Mouse (Mus musculus): ENCODE measurements around the gene Serpina9. TPM values are rescaled to one million over a fixed set of nuclear protein-coding genes. Genes with fewer than 3 reads are reported as not detected.
A peak's percentile ranks its signal among the peaks of the same experiment; 100 is the strongest.

Gene Serpina9
- 0.18 and 0.33 TPM in 2 replicates for polyA plus RNA-seq (2015; fragmentation: Nextera tagmentation; extraction: Ambion mirVana)

GRCm38 (mm10) chr12:104013620-104014019, at the start of gene Serpina9:
TSS of gene Serpina9 (minus strand) at chr12:104013755.
- H3K4me2 ChIP-seq: no peak within 1 kb of the TSS
- peaks cover 7% of the 10 kb centered on the region; the same call in 1 of the 2 replicates for H3K27me3 ChIP-seq
- H3K27ac ChIP-seq: no peak within 1 kb of the TSS
- no peaks in the 10 kb centered on the region for H3K4me1 ChIP-seq (replicated peaks)
- H3K4me3 ChIP-seq: no peak within 1 kb of the TSS
- WGBS: 78% methylated on average over 6 of the region's 6 CpGs
- no peak within 1 kb of the TSS for H3K9ac ChIP-seq
- H3K9me3 ChIP-seq (replicated peaks): no peaks in the 10 kb centered on the region
- ATAC-seq (replicated peaks; ENCODE audit: insufficient number of reproducible peaks, insufficient read depth, low FRiP score, low read depth): no peak
- H3K36me3 ChIP-seq: no peaks in the 10 kb centered on the region

GRCm38 (mm10) chr12:104061862-104062261, 48.3 kb upstream of the Serpina9 start:
- Histone ChIP-seq H3K4me2 (no peak overlapping the region), H3K4me3 (no peak overlapping the region), H3K27ac (no peak overlapping the region), H3K9me3 (replicated peaks) (no peaks in the 10 kb centered on the region), H3K9ac (no peak overlapping the region), H3K27me3 (peaks cover 17% of the 10 kb centered on the region), H3K36me3 (no peaks in the 10 kb centered on the region), H3K4me1 (replicated peaks) (peaks cover 7% of the 10 kb centered on the region)
- WGBS: 35% methylated on average over 2 of the region's 2 CpGs
- no peak for ATAC-seq (replicated peaks; ENCODE audit: insufficient number of reproducible peaks, insufficient read depth, low FRiP score, low read depth)

GRCm38 (mm10) chr12:104060126-104060525, 46.6 kb upstream of the Serpina9 start:
- 54% methylated on average over 6 of the region's 6 CpGs for WGBS
- H3K36me3 ChIP-seq: no peaks in the 10 kb centered on the region
- H3K27ac ChIP-seq: no peak overlapping the region
- no peak for ATAC-seq (replicated peaks; ENCODE audit: insufficient number of reproducible peaks, insufficient read depth, low FRiP score, low read depth)
- H3K4me1 ChIP-seq (replicated peaks): peaks cover 11% of the 10 kb centered on the region
- no peaks in the 10 kb centered on the region for H3K9me3 ChIP-seq (replicated peaks)
- H3K4me3 ChIP-seq: no peak overlapping the region
- H3K9ac ChIP-seq: no peak overlapping the region
- peaks cover 22% of the 10 kb centered on the region for H3K27me3 ChIP-seq
- H3K4me2 ChIP-seq: no peak overlapping the region

GRCm38 (mm10) chr12:104057531-104057930, 44.0 kb upstream of the Serpina9 start:
- WGBS: 67% methylated on average over 7 of the region's 7 CpGs
- ATAC-seq (replicated peaks; ENCODE audit: insufficient number of reproducible peaks, insufficient read depth, low FRiP score, low read depth): 0 out of 2 replicates have a peak, but pooled peaks have one; percentile 13
- H3K27ac ChIP-seq: peak overlapping the region; percentile 30; the same call in 1 of the 2 replicates
- no peak overlapping the region for H3K4me3 ChIP-seq
- H3K9ac ChIP-seq: no peak overlapping the region
- no peak overlapping the region for H3K4me2 ChIP-seq
- H3K9me3 ChIP-seq (replicated peaks): no peaks in the 10 kb centered on the region
- H3K4me1 ChIP-seq (replicated peaks): peaks cover 11% of the 10 kb centered on the region
- H3K27me3 ChIP-seq: peaks cover 22% of the 10 kb centered on the region
- no peaks in the 10 kb centered on the region for H3K36me3 ChIP-seq

GRCm38 (mm10) chr12:104057050-104057449, 43.5 kb upstream of the Serpina9 start:
- H3K36me3 ChIP-seq: no peaks in the 10 kb centered on the region
- no peak overlapping the region for H3K9ac ChIP-seq

GRCm38 (mm10) chr12:104055755-104056154, 42.2 kb upstream of the Serpina9 start:
- Histone ChIP-seq H3K9ac (no peak overlapping the region), H3K36me3 (no peaks in the 10 kb centered on the region), H3K4me1 (replicated peaks) (peaks cover 11% of the 10 kb centered on the region), H3K4me3 (no peak overlapping the region), H3K9me3 (replicated peaks) (no peaks in the 10 kb centered on the region), H3K27ac (no peak overlapping the region), H3K27me3 (peaks cover 16% of the 10 kb centered on the region), H3K4me2 (no peak overlapping the region)
- ATAC-seq (replicated peaks; ENCODE audit: insufficient number of reproducible peaks, insufficient read depth, low FRiP score, low read depth): no peak
- WGBS: 68% methylated on average over 8 of the region's 8 CpGs

More at GRCm38 (mm10) chr12:104057050-104057449, 43.5 kb upstream of the Serpina9 start:
- no peak overlapping the region for H3K4me3 ChIP-seq
- H3K4me2 ChIP-seq: no peak overlapping the region
- no peaks in the 10 kb centered on the region for H3K9me3 ChIP-seq (replicated peaks)
- WGBS: 3% methylated on average over 4 of the region's 4 CpGs
- peak; percentile 38; the same call in 1 of the 2 replicates for ATAC-seq (replicated peaks; ENCODE audit: insufficient number of reproducible peaks, insufficient read depth, low FRiP score, low read depth)
- peak overlapping the region; percentile 30; the same call in 1 of the 2 replicates for H3K27ac ChIP-seq
- H3K4me1 ChIP-seq (replicated peaks): peaks cover 11% of the 10 kb centered on the region
- peaks cover 20% of the 10 kb centered on the region for H3K27me3 ChIP-seq

- Histone ChIP-seq H3K4me3 (no peak overlapping the region), H3K9me3 (replicated peaks) (no peaks in the 10 kb centered on the region), H3K36me3 (no peaks in the 10 kb centered on the region), H3K9ac (no peak overlapping the region), H3K4me2 (no peak overlapping the region), H3K27me3 (peaks cover 9% of the 10 kb centered on the region; the same call in 1 of the 2 replicates), H3K27ac (no peak overlapping the region), H3K4me1 (replicated peaks) (peaks cover 11% of the 10 kb centered on the region)
- WGBS: 37% methylated on average over 1 of the region's 1 CpGs
- no peak for ATAC-seq (replicated peaks; ENCODE audit: insufficient number of reproducible peaks, insufficient read depth, low FRiP score, low read depth)
Observed at GRCm38 (mm10) chr12:104053995-104054394, 40.4 kb upstream of the Serpina9 start.

GRCm38 (mm10) chr12:104045713-104046112, 32.2 kb upstream of the Serpina9 start:
- H3K27ac ChIP-seq: no peak overlapping the region
- no peaks in the 10 kb centered on the region for H3K36me3 ChIP-seq
- H3K4me2 ChIP-seq: no peak overlapping the region
- 81% methylated on average over 8 of the region's 8 CpGs for WGBS
- peaks cover 5% of the 10 kb centered on the region for H3K4me1 ChIP-seq (replicated peaks)
- no peak for ATAC-seq (replicated peaks; ENCODE audit: insufficient number of reproducible peaks, insufficient read depth, low FRiP score, low read depth)
- H3K9ac ChIP-seq: no peak overlapping the region
- no peak overlapping the region for H3K4me3 ChIP-seq
- H3K27me3 ChIP-seq: no peaks in the 10 kb centered on the region
- no peaks in the 10 kb centered on the region for H3K9me3 ChIP-seq (replicated peaks)

GRCm38 (mm10) chr12:104044343-104044742, 30.8 kb upstream of the Serpina9 start, which contains the start of gene Serpina12:
TSS of gene Serpina12 (minus strand) at chr12:104044443.
- Histone ChIP-seq H3K4me2 (no peak within 1 kb of the TSS), H3K27me3 (no peaks in the 10 kb centered on the region), H3K27ac (no peak within 1 kb of the TSS), H3K4me3 (no peak within 1 kb of the TSS), H3K4me1 (replicated peaks) (peaks cover 5% of the 10 kb centered on the region), H3K9ac (no peak within 1 kb of the TSS), H3K9me3 (replicated peaks) (no peaks in the 10 kb centered on the region), H3K36me3 (no peaks in the 10 kb centered on the region)
- WGBS: 83% methylated on average over 7 of the region's 7 CpGs
- no peak for ATAC-seq (replicated peaks; ENCODE audit: insufficient number of reproducible peaks, insufficient read depth, low FRiP score, low read depth)

GRCm38 (mm10) chr12:104042753-104043152, 29.2 kb upstream of the Serpina9 start:
- ATAC-seq (replicated peaks; ENCODE audit: insufficient number of reproducible peaks, insufficient read depth, low FRiP score, low read depth): no peak
- no peaks in the 10 kb centered on the region for H3K36me3 ChIP-seq
- H3K4me1 ChIP-seq (replicated peaks): peaks cover 5% of the 10 kb centered on the region

GRCm38 (mm10) chr12:104041401-104041800, 27.8 kb upstream of the Serpina9 start:
- peaks cover 5% of the 10 kb centered on the region for H3K4me1 ChIP-seq (replicated peaks)
- WGBS: 42% methylated on average over 6 of the region's 6 CpGs
- no peaks in the 10 kb centered on the region for H3K36me3 ChIP-seq
- no peak overlapping the region for H3K4me2 ChIP-seq
- no peak overlapping the region for H3K9ac ChIP-seq
- H3K27me3 ChIP-seq: no peaks in the 10 kb centered on the region
- H3K27ac ChIP-seq: peak overlapping the region; percentile 75
- H3K9me3 ChIP-seq (replicated peaks): no peaks in the 10 kb centered on the region
- peak; percentile 41; the same call in 1 of the 2 replicates for ATAC-seq (replicated peaks; ENCODE audit: insufficient number of reproducible peaks, insufficient read depth, low FRiP score, low read depth)
- H3K4me3 ChIP-seq: no peak overlapping the region

More at GRCm38 (mm10) chr12:104042753-104043152, 29.2 kb upstream of the Serpina9 start:
- no peak overlapping the region for H3K27ac ChIP-seq
- H3K4me2 ChIP-seq: no peak overlapping the region
- WGBS: 84% methylated on average over 2 of the region's 2 CpGs
- no peaks in the 10 kb centered on the region for H3K27me3 ChIP-seq
- H3K9me3 ChIP-seq (replicated peaks): no peaks in the 10 kb centered on the region
- H3K9ac ChIP-seq: no peak overlapping the region
- H3K4me3 ChIP-seq: no peak overlapping the region

- Histone ChIP-seq H3K4me3 (no peak overlapping the region), H3K4me2 (no peak overlapping the region), H3K27ac (no peak overlapping the region), H3K9ac (no peak overlapping the region), H3K9me3 (replicated peaks) (no peaks in the 10 kb centered on the region), H3K27me3 (0 out of 2 replicates have a peak, but pooled peaks cover 3% of the 10 kb centered on the region), H3K36me3 (no peaks in the 10 kb centered on the region), H3K4me1 (replicated peaks) (peaks cover 5% of the 10 kb centered on the region)
- WGBS: 79% methylated on average over 7 of the region's 7 CpGs
- ATAC-seq (replicated peaks; ENCODE audit: insufficient number of reproducible peaks, insufficient read depth, low FRiP score, low read depth): no peak
Observed at GRCm38 (mm10) chr12:104038181-104038580, 24.6 kb upstream of the Serpina9 start.

Data from heart, embryonic 15.5 days (tissue).